Mouse (Mus musculus) heart, postnatal 0 days (tissue): ENCODE data around the gene Rhbdl2. TPM values are rescaled to one million over a fixed set of nuclear protein-coding genes. Genes with fewer than 3 reads are reported as not detected.
A peak's percentile ranks its signal among the peaks of the same experiment; 100 is the strongest.

Experiments used
- ATAC-seq: fragments of 200-750 bp; cut with Nextera tagmentation; 2 replicates; pipeline ENCODE4 v1.8.0; 2017; ENCODE audit warnings: low read depth, moderate number of reproducible peaks, moderate library complexity; ENCODE audit not compliant: insufficient read depth
- DNase-seq: peaks from one replicate; pipeline ENCODE4 v3.0.0-alpha.2; 2016; ENCODE audit warnings: low spot score
- H3K27ac ChIP-seq: fragments of 300-500 bp; sonication (generic); 2 replicates; pipeline ENCODE4 v1.5.1; 2014; ENCODE audit warnings: low read depth, mild to moderate bottlenecking
- H3K27me3 ChIP-seq: fragments of 300-500 bp; sonication (generic); 2 replicates; pipeline ENCODE4 v1.6.1; 2014; ENCODE audit warnings: low read length, mixed read lengths; ENCODE audit not compliant: control insufficient read depth, insufficient read depth
- H3K36me3 ChIP-seq: fragments of 300-500 bp; sonication (generic); replicated peaks from 2 replicates; pipeline ENCODE4 v1.6.1; 2014; ENCODE audit warnings: low read length, mixed read lengths; ENCODE audit not compliant: control insufficient read depth, insufficient read depth
- H3K4me1 ChIP-seq: fragments of 300-500 bp; sonication (generic); 2 replicates; pipeline ENCODE4 v1.6.1; 2014; ENCODE audit warnings: antibody characterized with exemption; ENCODE audit not compliant: control insufficient read depth, insufficient read depth
- H3K4me2 ChIP-seq: fragments of 300-500 bp; sonication (generic); 2 replicates; pipeline ENCODE4 v1.6.1; 2014; ENCODE audit warnings: low read depth, mild to moderate bottlenecking, low read length, moderate library complexity
- H3K4me3 ChIP-seq: fragments of 300-500 bp; sonication (generic); 2 replicates; pipeline ENCODE4 v1.5.1; 2014; ENCODE audit warnings: low read depth, low read length
- H3K9ac ChIP-seq: fragments of 300-500 bp; sonication (generic); replicated peaks from 2 replicates; pipeline ENCODE4 v1.6.1; 2014; ENCODE audit warnings: low read depth, low read length, mixed read lengths
- H3K9me3 ChIP-seq: fragments of 300-500 bp; sonication (generic); replicated peaks from 2 replicates; pipeline ENCODE4 v1.6.1; 2016; ENCODE audit warnings: low read length; ENCODE audit not compliant: control insufficient read depth
- CTCF ChIP-seq: IDR thresholded peaks from 2 replicates; pipeline ENCODE4 v1.5.1; 2016; ENCODE audit warnings: antibody characterized with exemption, control low read depth, low read depth
- EP300 ChIP-seq: IDR thresholded peaks from 2 replicates; pipeline ENCODE4 v1.6.1; 2016; ENCODE audit warnings: antibody characterized with exemption, low read depth
- WGBS: fragments of 180-500 bp; shearing (Covaris S2); extraction: QIAGEN DNeasy Blood & Tissue Kit; methylation state at CpG from one replicate; pipeline ENCODE4 v1.1.7; 2014; 5-methylcytosine and 5-hydroxymethylcytosine counted together
- polyA plus RNA-seq: library from polyadenylated mRNA; unstranded; fragments of >200 nt; fragmentation: Nextera tagmentation; extraction: Ambion mirVana; gene quantifications from 2 replicates; pipeline ENCODE4 v1.2.1, GENCODE M21; 2015
- total RNA-seq: library from RNA; depleted of rRNA; stranded (reverse); fragments of >200 nt; gene quantifications from 2 replicates; pipeline ENCODE4 v1.2.3, GENCODE M21; 2014; ENCODE audit warnings: low replicate concordance

Rhbdl2 gene
- total and polyA plus RNA-seq, 2 experiments from 2014 or later: 0.81 to 0.95 TPM

DNA sequence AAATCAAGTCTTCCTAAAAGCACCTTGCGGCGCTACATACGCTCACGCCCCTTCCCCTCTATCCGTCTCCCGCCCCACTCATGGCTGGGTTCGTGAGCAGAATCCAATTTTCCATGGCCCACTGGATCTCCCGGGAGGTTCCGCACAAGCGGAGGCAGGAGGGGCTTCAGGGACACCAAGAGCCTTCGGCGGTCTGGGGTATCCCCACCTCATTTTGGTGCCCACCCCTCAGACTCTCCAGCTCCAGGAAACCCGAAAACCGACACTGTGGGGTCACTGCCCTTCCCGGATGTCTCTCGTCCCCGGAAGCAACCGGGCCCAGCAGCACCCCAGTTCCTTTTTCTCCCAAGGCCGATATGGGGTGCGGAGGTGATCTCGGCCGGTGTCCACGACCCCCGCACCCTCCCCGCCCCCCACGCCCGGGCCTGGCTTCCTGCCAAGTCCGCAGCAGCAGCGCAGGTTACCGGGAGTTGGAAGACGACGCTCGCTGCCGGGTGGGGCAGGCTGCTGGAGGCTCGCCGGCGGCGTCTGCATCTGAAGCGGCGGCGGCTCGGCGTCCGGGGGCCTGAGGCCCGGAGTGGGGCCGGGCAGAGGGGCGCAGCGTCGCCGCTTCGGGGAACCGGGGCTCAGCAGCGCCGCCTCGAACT is 38.1 kb upstream of the Rhbdl2 start:
- DNase-seq: peak; percentile 16

DNA sequence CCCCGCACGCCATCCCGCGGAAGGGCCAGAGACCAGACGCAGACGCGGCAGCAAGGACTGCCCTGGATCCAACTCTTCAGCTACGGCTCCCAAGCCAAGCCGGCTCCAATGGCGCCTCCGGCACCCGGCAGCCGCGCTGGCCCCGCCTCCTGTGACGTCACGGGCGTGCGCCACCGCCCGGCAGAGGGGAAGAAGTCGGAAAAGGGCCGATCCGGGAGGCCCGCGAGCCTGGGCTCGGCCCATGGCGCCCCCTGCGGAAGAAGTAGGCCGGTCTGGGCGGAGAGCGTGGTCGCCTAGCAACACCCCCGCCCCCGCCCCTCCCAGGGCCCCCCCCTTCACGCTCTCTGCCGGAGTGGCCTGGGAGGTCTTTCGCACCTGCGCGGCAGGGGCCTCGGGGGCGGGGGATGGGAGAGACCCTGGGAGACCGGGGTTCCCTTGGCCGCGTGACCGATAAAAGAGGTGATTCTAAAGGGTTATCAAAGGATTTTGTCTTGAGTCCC is 37.5 kb upstream of the Rhbdl2 start, which contains the start of gene Akirin1:
Gene Akirin1, minus strand, starts transcription at position 194 of the 500 bp plus-strand sequence.
- Histone ChIP-seq H3K4me2 (peak within 1 kb of the TSS; percentile 95), H3K36me3 (no peaks in the 10 kb centered on the region), H3K27me3 (no peaks in the 10 kb centered on the region), H3K9ac (peak within 1 kb of the TSS; percentile 97), H3K27ac (peak within 1 kb of the TSS; percentile 94), H3K4me1 (peaks cover 8% of the 10 kb centered on the region), H3K4me3 (peak within 1 kb of the TSS; percentile 97), H3K9me3 (no peaks in the 10 kb centered on the region)
- under 1% methylated on average over 28 of the region's 46 CpGs for WGBS
- ATAC-seq: peak; percentile 98
- TF ChIP-seq EP300: peak; percentile 72; the same call in 1 of the 2 replicates
- peak; percentile 52 for TF ChIP-seq CTCF
- DNase-seq: peak; percentile 96

More for the DNA sequence above, 38.1 kb upstream of the Rhbdl2 start:
- ATAC-seq: peak; percentile 52
- H3K36me3 ChIP-seq: no peaks in the 10 kb centered on the region
- H3K4me2 ChIP-seq: peak overlapping the region; percentile 95
- H3K27ac ChIP-seq: peak overlapping the region; percentile 94
- TF ChIP-seq CTCF (no peak), EP300 (no peak)
- peak overlapping the region; percentile 97 for H3K4me3 ChIP-seq
- 1% methylated on average over 54 of the region's 55 CpGs for WGBS
- no peaks in the 10 kb centered on the region for H3K9me3 ChIP-seq
- no peaks in the 10 kb centered on the region for H3K27me3 ChIP-seq
- H3K9ac ChIP-seq: peak overlapping the region; percentile 97
- peaks cover 8% of the 10 kb centered on the region for H3K4me1 ChIP-seq

DNA sequence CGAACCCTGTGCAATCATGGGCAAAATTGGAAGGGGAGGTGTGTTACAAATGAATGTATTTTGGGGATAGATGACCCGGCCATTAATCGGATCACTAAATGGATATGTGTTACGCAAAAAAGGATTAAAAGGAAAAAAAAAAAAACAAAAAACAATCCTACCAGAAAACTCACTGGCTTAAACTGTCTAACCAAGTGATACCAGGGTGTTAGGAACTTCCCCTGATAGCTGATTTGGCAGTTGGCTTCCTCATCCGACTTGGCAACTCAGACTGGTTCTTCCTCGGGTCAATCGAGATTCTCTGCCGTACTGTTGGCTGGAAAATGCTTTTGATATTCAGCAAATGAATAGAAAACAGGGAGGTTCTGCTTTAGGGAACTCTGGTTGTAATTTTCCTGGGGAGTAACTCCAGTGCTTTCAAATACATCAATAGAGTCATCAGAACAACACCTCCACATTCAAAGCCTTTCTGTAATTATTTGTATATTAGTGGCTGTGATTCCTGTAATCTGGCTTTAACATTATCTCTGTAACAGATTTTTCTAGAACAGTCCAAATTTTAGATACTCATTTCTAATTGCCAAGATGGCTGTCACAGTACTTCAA is 36.9 kb upstream of the Rhbdl2 start:
- ATAC-seq (no peak), DNase-seq (peak; percentile 32)
- TF ChIP-seq EP300: no peak
- TF ChIP-seq CTCF: no peak
- Histone ChIP-seq H3K9me3 (no peaks in the 10 kb centered on the region), H3K4me1 (peaks cover 8% of the 10 kb centered on the region), H3K36me3 (no peaks in the 10 kb centered on the region), H3K9ac (peak overlapping the region; percentile 4; the same call in 1 of the 2 replicates), H3K4me3 (peak overlapping the region; percentile 97), H3K27ac (peak overlapping the region; percentile 1; the same call in 1 of the 2 replicates), H3K27me3 (no peaks in the 10 kb centered on the region), H3K4me2 (peak overlapping the region; percentile 95)
- WGBS: 0% methylated on average over 8 of the region's 8 CpGs

DNA sequence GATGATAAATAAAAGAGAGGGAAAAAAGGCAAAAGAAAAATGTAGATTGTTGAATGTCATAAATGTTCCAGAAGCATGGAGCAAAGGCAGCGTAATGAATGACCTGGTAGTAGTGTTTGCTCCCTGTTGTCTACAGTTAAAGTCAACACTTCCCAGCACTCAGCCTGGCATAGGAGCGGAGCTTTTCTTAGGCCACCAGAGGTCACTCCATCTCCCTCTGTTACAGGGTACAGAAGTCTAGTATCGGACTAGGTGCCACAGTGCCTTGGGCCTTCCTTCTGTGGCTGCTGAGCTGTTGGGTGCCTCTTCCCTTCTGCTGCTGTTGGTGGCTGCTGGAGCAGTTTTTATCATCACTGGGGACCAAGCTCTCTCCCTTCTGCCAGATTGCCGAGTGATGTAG is 29.4 kb upstream of the Rhbdl2 start:
- no peak overlapping the region for H3K4me2 ChIP-seq
- H3K4me3 ChIP-seq: no peak overlapping the region
- H3K9me3 ChIP-seq: no peaks in the 10 kb centered on the region
- no peaks in the 10 kb centered on the region for H3K27me3 ChIP-seq
- no peak for TF ChIP-seq EP300
- peak; percentile 57 for TF ChIP-seq CTCF
- H3K9ac ChIP-seq: no peak overlapping the region
- WGBS: 42% methylated on average over 4 of the region's 4 CpGs
- DNase-seq (peak; percentile 16), ATAC-seq (peak; percentile 55; the same call in 1 of the 2 replicates)
- no peaks in the 10 kb centered on the region for H3K4me1 ChIP-seq
- H3K27ac ChIP-seq: no peak overlapping the region
- H3K36me3 ChIP-seq: no peaks in the 10 kb centered on the region

DNA sequence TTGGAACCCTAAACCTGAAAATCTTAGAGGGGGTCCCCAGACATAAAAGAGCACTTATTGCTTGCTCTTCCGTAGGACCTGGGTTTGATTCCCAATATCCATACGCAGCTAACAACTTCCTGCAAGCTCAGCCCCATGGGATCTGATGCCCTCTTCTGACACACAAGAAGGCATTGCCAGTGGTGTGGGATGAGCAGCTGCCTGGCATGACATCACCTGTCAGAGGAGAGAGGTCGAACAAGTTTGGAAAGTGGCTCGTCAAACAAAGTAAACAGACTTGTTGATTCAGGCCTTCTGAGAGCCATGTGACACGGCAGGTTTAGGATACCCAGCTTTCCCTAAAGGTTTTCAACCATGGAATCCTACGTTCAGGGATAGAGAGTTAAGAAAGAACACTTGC is 22.6 kb upstream of the Rhbdl2 start:
- Histone ChIP-seq H3K27ac (no peak overlapping the region), H3K36me3 (no peaks in the 10 kb centered on the region), H3K4me1 (no peaks in the 10 kb centered on the region), H3K9ac (no peak overlapping the region), H3K9me3 (no peaks in the 10 kb centered on the region), H3K4me2 (no peak overlapping the region), H3K4me3 (no peak overlapping the region), H3K27me3 (no peaks in the 10 kb centered on the region)
- DNase-seq: no peak
- 69% methylated on average over 6 of the region's 6 CpGs for WGBS
- ATAC-seq: no peak
- TF ChIP-seq CTCF: no peak
- TF ChIP-seq EP300: no peak
